Mouse (Mus musculus) cerebellum, postnatal 10 days (tissue): ENCODE measurements around the gene Pard3b.

Experiments
- DNase-seq, 2 experiments: peaks; one replicate each; pipeline ENCODE4 v3.0.0; 2021; ENCODE audit warnings: mixed read lengths in 2 of 2

Pard3b gene

DNA sequence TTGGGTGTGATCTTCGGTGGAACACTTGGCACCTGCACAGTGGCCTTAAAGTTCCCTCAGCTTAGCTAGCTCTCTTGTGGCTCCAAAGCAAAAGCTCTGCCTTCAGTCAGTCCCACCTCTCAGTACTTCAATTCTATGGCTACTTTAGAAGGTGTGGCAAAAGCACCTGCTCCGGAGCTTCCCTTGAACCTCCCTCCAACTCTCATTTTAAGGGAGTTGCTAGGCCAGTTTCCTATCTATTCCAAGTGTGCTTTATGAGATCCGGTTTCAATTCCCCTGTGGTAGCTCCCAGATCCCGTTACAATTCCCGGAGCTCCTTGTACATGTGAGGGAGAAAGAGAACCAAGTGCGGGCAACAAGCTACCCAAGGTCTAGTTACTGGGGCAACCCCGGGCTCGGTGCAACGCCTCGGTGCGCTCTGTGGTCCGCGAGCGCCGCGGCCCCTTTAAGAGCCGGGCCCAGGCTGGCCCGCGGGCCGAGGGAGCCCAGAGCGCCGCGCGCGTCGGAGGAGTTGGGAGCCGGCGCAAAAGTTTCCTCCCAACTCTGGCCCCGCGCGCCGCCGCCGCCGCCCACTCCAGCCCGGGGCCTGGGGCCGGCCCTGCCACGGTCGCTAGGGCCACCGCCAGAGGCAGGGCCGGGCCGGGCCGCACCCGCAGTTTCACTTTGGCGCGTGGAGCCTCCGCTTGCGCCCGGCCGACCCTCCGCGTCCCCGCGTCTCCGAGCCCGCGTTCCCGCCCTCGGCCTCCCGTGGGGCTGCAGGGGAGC lies at the start of gene Pard3b:
Gene Pard3b (plus strand): TSS at position 478 of the 765 bp plus-strand sequence.
- peak; percentile 63 to 72 for DNase-seq

DNA sequence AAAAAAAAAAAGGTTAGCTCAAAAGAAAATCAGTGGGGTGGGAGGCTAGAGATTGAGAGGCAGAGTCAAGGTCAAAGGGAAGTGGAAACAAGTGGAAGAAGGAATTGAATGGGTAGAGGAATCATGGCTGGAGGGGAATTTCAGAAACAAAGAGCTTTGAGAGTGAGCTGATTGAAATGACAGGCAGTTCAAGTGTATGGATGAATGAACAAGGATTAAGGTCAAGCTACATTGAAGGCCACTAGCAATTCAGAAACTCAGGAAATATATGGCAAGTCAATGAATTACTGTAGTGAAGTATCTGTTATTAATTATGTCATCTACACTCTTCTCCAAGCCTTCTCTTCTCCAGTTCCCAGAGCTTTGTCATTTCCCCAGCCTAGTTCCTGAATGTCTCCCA lies 22.4 kb upstream of the Pard3b start:
- DNase-seq = no peak

DNA sequence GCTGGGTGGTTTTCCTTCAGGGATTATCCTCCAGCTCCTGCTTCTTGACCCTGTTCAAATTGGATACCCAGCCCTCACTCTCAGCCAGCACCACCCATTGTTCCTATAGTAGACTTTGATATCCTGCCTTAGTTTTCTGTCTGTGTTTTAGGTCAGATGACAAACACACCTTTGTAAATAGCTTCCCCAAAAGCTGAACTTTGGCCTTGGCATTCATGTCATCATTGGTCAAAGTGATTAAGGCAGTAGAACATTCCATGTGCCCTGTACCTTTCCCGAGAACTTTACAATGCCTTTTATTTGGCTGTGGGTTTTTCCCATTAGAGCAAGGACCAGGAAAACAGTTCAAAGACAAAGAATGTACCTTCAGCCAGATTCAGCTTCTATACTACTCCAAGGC lies 18.0 kb upstream of the Pard3b start:
- no peak for DNase-seq

DNA sequence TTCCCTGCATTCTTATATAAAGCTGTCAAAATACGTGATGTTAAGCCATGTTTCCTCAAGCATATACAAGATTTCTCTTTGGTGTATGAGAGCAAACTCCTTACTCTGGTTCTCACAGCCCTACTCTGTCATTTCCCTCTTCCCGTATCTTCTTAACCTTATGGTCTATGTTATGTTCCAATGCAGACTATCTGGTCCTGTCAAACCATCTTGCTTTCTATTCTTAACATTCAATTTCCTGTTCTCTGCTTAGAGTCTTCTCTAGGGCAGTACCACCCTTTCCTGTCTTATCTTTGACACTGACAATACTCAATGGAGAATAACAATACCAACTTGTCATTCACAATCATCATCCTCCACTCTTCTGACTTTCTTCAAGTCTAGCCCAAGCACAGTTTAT lies 8.8 kb upstream of the Pard3b start:
- DNase-seq = no peak

DNA sequence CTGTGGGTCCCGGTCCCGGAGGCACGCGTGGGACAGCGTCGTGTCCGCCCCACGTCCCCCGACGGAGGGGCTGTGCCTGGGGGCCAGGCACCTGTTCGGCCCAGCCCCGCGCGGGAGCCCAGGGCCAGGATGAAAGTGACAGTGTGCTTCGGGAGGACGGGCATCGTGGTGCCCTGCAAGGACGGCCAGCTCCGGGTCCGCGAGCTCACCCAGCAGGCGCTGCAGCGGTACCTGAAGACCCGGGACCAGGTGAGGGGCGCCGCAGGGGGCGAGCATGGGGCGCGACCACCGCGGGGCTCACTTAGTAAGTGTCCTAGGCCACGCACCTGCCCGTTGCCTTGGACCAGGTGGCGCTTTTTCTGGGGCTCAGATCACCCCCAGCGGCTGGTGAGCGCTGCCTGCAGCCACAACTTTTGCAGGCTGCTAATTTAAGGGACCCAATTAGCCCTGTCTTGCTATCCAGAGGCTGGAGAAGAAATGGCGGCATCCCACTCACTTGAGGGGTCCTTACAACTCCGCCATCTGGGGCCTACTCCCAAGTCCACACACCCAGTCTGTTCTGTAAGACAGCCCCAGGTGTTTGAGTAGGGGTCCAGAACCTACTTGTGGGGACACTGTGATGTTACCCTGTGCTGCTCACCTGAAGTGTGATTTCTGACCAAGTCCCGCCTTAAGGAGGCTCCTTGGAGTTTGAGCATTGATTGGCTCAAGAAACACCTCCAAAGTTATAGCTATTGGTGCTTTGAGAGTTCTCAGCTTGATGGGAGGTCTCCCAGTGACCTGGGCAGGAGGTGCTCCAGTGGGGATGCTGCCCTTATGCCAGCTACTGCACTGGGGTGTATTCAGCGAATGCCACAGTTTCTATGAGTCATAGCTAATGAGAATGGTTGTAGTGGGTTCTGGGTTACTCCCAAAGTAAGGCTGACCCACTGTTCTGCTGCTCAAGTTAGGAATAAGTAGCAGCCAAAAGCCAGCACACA lies 780 bp downstream of the Pard3b start:
- peak; percentile 42 to 44 for DNase-seq

DNA sequence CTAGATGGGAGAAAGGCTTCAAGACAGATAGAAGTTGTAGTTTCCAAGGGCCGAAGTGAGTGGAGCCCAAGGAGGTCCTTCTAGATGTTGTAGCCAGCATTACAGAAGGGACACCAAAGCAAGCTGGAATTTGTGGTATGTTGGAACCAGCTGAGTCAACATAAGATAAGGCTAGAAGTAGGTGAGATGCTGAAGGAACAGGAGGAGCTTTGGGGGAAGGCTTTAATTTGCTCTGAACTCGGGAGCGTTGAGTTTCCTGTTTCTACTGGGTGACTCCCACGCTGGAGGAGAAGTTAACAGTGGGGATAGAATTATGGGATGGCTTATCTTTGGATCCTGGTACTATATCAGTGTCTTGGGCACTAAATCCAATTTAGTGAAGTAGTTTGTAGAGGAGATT lies 3.3 kb downstream of the Pard3b start:
- no peak for DNase-seq

DNA sequence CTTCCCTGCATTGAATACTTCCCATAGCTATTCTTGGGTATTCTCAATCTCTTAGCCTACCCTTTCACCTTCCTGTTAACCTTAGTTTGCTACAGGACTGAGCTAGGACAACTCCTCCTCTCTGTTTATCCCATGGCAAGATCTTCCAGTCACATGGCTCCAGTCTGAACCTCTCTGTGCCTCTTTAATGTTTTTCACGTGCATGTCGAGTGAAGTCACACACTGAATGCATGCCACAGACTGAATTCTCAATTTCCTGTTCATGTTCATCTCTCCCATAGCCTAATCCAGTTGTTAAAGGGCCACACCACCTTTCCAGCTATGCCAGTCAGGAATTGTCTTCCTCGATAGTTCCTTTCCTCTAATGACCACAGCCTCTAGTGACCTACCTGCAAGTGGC lies 6.4 kb downstream of the Pard3b start:
- DNase-seq = no peak

DNA sequence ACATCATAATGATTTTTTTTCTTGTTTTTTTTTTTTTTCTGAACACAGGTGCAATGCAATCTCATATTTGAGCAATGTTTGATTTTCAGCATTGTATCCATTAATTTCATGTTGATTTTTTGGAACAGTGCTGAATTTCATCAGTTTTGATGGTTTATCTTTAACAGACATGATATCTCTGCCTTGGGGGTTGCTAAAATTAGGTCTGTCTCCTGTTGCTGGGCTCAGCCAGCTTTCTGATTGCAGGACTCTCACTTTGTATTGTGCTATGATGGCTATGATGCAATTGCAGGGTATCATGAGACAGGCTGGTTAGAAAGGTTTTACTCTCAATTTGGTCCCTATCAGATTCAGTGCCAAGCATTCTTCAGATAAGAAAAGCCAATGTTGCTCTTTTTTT lies 11.3 kb downstream of the Pard3b start:
- no peak for DNase-seq

DNA sequence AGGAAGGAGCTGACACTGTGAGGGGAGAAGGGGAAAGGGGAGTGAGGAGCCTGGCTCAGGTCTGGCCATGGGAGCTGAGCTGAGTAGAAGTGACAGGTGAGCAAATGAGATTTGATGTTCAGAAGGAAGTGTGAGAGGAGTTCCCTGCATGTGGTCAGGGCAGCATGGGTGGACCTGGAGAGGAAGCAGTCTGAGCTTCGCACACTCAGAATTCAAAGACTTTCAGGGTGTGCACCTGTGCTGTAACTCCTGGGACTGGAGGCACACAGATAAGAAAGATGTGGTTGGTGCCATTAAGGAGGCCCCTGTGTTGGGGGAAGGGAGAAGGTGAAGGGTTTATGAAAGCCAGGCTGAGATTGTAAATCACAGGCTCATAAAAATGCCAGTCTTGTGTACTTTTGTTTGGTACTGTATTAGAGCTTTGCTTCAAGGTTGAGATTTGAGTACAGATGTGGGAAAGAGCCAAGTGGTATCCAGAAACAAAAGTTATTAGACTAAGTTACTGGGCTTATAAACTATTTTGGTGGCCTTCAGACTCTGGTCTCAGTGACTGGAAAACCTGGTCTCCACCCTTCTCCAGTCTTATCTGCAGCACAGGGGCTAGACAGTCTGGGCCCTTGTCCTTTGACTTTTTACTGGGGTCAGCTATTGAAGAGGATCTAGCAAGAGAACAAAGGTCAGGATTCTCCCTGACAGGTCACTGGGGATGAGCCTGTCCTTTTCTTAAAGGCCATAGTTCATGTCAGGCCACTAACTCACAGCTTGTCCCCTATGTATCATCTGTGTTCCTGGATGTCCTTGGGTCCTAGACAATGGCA lies 13.0 kb downstream of the Pard3b start:
- DNase-seq = peak; percentile 15 to 17

DNA sequence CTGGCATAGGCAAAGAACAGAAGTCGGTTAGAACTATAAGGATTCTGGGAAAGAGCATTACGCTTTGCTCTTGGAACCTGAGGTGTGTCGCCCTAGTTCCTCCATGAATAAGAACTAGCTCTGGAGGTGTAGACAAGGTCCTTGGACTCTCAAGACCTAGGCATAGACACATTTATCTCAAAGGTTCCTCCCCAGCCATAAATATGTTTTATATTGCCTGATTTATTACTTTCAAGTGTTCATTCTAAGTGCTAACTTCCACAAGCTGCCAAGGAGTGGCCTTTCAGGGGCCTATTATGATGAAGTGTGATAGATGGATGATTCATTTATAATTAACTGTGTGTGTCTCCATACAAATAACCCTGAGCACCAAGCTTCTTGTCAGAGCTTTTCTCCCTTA lies 19.1 kb downstream of the Pard3b start:
- no peak for DNase-seq

DNA sequence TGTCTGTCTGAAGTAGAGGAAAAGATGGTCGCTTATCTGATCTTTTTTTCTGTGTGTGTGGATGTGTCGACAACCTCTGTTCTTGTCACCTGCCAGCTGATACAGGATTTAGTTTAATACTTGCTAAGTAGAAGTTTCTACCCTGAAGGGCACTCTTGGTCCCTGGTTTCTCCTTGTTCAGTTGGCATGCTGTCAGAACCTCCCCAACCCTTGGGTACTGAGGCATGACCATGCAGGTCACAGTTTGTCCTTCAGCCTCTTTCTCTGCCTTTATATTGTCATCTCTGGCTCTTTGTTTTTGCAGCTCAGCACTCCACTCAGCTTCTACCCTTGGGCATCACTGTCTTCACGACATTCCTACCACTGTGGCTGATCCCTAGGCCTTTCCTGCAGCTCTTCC lies 21.3 kb downstream of the Pard3b start:
- no peak for DNase-seq

DNA sequence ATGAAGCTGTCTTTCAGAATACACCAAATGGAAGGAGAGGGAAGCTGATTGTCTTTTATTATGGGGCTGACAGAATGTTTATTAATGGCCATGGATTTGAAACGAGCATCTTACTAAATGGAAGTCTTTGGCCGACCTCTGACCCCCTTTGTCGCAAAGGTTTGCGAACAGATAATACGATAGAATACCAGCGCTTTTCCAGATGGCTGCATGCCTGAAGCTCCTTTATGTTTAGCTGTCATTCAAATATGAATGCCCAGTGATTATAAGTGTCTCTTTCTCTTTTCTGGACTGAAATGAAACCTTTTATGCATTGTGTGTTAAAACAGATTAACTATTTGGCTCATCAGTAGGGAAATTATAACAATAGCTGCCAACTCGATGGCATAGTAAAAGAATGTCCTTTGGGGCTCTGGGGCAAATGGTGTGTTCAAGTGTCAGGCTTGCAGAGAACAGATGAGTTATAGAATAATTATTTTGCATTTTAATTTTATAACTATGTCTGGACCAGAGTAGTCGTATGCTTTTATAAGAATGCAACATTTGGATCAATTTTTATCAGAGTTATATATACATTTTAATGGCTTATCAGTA lies 46.7 kb downstream of the Pard3b start:
- DNase-seq = no peak

DNA sequence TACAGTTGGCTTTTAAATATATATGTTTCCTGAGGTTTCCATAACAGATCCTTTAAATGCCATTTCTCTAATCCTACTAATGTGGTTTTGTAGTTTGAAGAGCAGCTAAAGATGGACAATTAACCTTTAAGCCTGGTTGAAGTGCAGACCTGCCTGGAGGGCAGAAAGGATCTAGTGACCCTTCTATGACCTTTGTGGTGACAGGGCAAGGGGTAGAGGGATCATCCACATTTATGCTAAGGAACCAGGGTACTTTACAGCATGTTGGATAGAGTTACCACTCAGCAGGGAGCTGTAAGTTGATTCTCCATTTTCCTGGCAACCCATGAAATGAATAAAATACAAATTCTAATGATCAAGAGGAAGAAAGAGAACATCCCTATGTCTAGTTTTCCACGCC lies 47.3 kb downstream of the Pard3b start:
- DNase-seq = no peak

DNA sequence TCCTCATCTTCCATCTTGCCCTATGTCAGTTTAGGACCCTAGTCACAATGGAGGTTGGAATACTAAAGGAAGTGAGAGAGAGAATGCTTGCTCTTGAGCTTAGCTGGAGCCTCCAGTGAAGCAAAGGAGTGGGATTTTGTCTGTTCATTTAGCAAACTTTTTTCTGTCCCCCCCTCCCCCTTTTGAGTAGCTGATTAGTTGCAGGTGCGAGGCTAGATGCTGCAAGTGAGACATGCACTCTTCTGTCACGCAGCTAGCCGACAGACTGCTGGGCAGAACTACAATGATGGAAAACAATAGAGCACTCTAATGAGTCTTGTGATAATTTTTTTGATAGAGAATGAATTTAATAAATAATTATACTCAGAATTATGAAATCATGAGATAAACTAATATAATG lies 49.7 kb downstream of the Pard3b start:
- DNase-seq = no peak

DNA sequence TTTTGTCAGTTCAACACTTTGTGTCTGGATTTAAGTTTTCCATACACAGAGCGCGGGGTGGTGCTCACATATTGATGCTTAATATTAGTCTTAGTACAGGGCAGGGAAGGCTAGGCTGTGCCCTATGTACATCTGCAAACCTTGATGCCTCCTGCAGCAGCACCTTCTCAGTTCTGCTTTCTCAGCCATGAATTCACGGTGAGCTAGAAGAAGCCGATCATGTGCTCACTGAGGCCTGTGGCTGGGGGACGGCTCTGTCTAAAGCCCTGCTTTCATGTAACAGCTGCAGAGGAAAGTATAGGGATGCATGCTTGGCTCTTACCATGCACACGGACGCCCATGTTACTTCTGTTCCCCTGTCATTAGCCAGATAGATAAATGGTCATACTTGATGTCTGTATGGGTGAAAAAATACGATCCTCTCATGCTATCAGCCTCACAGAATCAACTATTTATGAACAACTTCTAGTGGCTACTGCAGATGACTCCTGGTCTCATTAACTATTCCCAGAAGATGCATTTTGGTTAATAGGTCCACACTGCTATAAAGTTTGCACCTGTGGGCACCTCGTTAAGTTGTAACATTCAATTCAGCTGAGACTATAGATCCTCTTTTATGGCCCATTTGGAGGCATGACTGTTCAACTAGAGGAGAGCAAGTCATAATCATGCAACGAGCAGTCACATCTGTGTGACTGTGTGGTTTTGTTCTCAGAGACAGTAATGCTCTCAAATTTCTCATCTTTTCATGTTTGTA lies 60.0 kb downstream of the Pard3b start:
- DNase-seq = no peak

DNA sequence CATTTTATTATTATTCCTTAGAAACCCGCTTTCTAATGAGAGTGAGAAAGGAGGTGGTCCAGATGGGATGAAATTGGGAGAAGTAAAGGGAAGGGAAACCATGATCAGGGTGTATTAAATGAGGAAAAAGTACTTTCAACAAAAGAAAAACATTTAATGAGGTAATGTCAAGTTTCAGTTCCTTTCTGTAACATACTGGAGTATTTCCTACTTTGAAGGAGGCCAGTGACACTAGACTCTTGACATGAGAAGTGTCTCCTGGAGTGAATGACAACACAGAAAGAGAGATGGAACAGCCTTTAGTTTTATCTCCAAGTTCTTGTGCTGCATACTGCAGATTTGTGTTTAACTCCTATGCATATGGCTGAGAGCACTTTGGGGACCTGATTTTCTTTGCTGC lies 71.2 kb downstream of the Pard3b start:
- no peak for DNase-seq

DNA sequence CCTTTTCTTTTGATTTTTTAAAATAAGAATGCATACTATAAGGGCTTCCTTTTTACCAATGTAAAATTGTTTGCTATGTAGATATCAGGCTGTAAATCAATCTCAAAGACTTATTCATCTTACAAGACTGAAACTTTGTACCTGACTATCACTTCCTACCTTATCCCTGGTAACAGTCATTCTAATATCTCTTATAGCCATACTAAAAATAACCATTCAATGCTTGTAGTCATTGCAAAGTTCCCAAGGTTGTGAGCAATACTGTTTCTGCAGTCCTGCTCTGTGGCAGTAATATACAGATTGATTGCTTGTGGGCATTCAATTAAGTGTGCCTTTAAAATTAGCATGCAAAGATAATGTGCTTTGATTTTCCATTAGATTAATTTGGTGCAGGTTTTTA lies 72.9 kb downstream of the Pard3b start:
- no peak for DNase-seq

DNA sequence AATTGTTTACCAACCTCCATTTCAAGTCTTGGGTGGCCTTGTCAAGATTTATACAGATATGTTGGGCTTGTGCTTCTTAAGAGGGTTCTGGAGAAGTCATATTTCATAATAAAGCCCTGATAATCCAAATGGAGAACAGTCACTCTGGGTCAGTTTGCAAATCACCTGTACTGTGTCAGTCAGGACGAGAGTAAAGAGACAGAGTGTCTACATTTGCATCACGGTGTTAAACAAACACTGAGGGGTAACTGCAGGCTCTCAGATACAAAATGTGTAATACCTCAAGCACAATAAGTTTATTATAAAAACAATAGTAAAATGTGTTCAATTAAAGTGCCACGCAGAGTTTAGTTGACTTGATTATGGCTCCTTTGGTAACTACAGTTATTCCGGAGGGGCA lies 91.0 kb downstream of the Pard3b start:
- no peak for DNase-seq

DNA sequence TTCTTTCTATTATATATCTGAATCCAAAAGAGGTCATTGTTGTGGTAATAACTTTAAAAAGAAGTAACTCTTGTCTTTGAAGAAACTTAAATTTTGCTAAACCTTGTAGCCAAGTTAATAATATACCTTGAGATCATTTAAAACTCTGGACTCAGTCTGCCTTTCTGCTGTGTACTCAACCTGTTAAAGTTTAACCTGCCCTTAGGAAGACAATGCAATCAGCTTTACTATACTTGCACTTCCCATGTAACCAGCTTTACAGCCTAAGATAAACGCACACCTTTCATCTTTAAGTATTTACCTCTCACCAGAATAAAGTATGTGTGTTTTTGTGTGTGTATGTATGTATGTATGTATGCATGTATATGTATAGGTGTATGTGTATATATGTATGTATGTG lies 97.9 kb downstream of the Pard3b start:
- no peak for DNase-seq

DNA sequence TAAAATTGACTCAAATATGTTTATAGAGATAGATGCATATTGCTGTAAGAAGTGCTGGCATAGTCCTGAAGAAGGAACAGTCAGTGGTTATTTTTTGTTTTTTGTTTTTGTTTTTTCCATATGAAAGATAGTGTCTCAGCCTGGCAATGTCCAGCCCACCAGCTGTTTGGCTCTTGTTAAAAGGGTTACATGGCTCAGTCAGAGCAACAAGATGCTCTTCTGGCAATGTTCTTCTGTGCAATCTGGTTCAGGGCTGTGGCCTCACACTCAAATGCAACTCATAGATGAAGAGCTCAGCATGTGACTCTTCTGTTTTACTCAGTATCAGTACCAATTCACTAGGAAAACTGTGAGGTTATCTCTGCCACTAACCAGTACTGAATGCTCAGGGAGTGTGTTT lies 104.2 kb downstream of the Pard3b start:
- peak; percentile 60 to 76 for DNase-seq

DNA sequence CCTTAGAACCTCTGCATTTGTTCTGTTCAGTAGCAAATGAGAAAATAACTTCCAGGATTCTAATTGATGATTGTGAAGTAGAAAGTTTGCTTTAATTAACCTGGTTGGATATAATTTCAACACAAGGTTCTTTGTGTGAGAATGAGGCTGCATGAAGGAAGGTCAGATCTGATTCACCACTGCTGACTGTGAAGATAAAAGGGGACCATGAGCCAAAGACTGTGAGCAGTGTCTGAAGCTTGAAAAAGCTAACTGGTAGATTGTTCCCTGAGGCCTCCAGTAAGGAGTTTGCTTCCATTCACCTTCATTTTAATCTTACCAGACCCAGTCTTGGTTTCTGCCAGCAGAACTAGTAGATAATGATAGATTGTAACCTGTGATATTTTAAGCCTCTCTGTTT lies 108.9 kb downstream of the Pard3b start:
- DNase-seq = no peak

DNA sequence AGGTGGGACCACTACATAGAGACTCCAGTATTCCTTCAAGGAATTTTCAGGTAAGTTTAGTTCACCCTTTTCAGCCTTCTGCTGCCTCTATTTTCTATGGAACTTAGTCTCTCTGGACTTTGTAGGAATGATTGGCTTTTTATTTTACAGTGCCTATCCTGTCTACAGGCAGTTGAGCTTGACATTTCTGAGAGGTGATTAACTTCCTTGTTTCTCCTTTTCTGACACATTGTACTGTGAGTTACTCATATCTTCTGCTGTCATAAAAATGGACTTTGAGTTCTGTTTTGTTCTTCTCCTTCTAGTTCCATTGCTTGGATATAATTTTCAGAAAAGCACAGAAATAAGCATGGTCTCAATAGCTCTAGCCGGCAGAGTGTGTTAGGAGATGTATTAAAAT lies 112.4 kb downstream of the Pard3b start:
- no peak for DNase-seq
